Mouse (Mus musculus): ENCODE results near the gene Zc3h14. TPM values are rescaled to one million over a fixed set of nuclear protein-coding genes. Genes with fewer than 3 reads are reported as not detected.

Gene Zc3h14
- polyA plus RNA-seq, 1 experiment from 2014 or later: 95.0 TPM

DNA sequence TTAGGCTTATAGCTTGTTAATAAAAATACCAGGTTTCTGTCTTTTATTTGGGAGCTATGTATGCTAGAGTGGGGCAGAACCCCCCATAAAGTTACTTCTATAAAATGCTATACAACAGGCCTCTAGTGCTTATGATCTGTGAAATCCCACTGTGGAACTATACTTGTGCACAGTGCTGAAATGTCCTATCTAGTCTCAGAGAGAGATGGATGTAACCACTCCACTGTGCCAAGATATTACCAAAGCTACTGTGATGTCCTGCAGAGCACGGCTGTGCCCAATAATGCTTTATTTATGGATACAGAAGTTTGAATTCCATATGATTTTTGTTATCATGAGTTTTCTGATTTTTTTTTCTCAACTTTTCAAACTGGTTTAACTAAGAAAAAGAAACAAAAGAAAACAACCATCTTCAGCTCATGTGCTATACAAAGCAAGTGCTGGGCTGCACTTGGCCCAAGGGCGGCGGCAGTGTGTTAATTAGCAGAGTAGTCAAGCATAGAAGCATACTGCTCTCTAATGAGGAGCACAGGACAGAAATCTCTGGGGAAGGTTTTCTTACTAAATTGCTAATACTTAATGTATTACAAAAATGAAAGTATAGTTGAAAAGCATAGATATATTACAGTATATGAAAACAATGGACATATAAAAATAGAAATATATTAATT lies 57.4 kb downstream of the Zc3h14 start:
- Histone ChIP-seq H3K4me1 (ENCODE audit: control insufficient read depth, insufficient read depth, low read depth, low read length) (no peaks in the 10 kb centered on the region), H3K9ac (ENCODE audit: low read depth, low read length) (no peak overlapping the region), H3K9me3 (ENCODE audit: control insufficient read depth, low read length) (no peaks in the 10 kb centered on the region), H3K36me3 (ENCODE audit: control insufficient read depth, insufficient read depth, low read length) (peaks cover 6% of the 10 kb centered on the region; the same call in 1 of the 2 replicates), H3K4me3 (ENCODE audit: low read length) (no peak overlapping the region), H3K27me3 (replicated peaks; ENCODE audit: control insufficient read depth, insufficient read depth, low read length) (no peaks in the 10 kb centered on the region), H3K27ac (ENCODE audit: low read depth, low read length) (no peak overlapping the region), H3K4me2 (ENCODE audit: low read length) (no peak overlapping the region)
- 65% methylated on average over 3 of the region's 3 CpGs for WGBS
- ATAC-seq: peak; percentile 61; the same call in 1 of the 2 replicates

DNA sequence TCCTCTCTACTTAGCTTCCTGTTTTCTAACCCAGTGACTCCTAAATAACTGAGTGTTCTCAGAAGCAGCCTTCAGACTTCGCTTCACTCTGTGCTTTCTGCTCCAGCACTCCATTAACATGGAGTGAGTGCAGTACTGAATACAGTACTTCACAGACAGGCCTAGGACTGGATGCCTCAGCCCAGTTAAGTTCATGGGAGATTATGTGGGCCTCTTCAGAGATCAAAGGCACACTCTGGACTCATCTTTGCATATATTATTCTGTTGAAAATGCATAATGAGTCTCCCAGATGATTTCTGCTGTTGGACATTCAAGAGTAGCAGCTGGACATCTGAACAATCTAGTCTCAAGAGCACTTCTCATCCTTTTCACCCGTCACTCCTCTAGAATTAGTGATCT lies 74.0 kb downstream of the Zc3h14 start:
- Histone ChIP-seq H3K4me2 (ENCODE audit: low read length) (no peak overlapping the region), H3K4me3 (ENCODE audit: low read length) (no peak overlapping the region), H3K9ac (ENCODE audit: low read depth, low read length) (no peak overlapping the region), H3K27ac (ENCODE audit: low read depth, low read length) (no peak overlapping the region), H3K4me1 (ENCODE audit: control insufficient read depth, insufficient read depth, low read depth, low read length) (no peaks in the 10 kb centered on the region), H3K27me3 (replicated peaks; ENCODE audit: control insufficient read depth, insufficient read depth, low read length) (no peaks in the 10 kb centered on the region), H3K9me3 (ENCODE audit: control insufficient read depth, low read length) (no peaks in the 10 kb centered on the region), H3K36me3 (ENCODE audit: control insufficient read depth, insufficient read depth, low read length) (peaks cover 7% of the 10 kb centered on the region)
- no peak for ATAC-seq
- 72% methylated on average over 2 of the region's 2 CpGs for WGBS

DNA sequence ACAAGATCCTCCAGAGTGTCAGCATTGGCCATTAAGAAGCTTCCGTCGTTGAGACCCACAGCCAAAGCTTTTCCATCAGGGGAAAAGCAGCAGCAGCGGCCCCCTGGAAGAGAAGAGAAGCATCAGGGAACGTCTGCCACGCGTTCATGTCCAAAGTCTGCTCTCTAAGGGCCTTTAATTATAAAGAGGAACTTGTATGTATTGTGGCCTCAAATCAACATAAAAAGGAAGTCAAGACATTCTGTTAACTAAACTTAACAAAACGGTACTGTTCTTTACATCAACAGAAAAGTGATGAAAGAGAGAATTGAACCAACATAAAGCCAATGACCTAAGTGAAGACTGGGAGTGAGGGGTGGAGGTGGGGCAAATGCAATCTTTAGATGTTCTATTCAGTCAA lies 84.4 kb downstream of the Zc3h14 start:
- H3K4me2 ChIP-seq (ENCODE audit: low read length): no peak overlapping the region
- ATAC-seq: no peak
- peaks cover 8% of the 10 kb centered on the region for H3K36me3 ChIP-seq (ENCODE audit: control insufficient read depth, insufficient read depth, low read length)
- H3K27ac ChIP-seq (ENCODE audit: low read depth, low read length): no peak overlapping the region
- H3K4me3 ChIP-seq (ENCODE audit: low read length): no peak overlapping the region
- H3K9ac ChIP-seq (ENCODE audit: low read depth, low read length): no peak overlapping the region
- whole genome bisulfite sequencing: 85% methylated on average over 7 of the region's 7 CpGs
- no peaks in the 10 kb centered on the region for H3K4me1 ChIP-seq (ENCODE audit: control insufficient read depth, insufficient read depth, low read depth, low read length)
- no peaks in the 10 kb centered on the region for H3K27me3 ChIP-seq (replicated peaks; ENCODE audit: control insufficient read depth, insufficient read depth, low read length)
- H3K9me3 ChIP-seq (ENCODE audit: control insufficient read depth, low read length): no peaks in the 10 kb centered on the region

GRCm38 (mm10) chr12:98832929-98833598 lies 86.3 kb downstream of the Zc3h14 start:
- H3K27ac ChIP-seq (ENCODE audit: low read depth, low read length): no peak overlapping the region
- H3K27me3 ChIP-seq (replicated peaks; ENCODE audit: control insufficient read depth, insufficient read depth, low read length): no peaks in the 10 kb centered on the region

GRCm38 (mm10) chr12:98833901-98834300 lies 87.1 kb downstream of the Zc3h14 start:
- WGBS: 87% methylated on average over 1 of the region's 1 CpGs
- no peak for ATAC-seq

More at GRCm38 (mm10) chr12:98832929-98833598, 86.3 kb downstream of the Zc3h14 start:
- no peaks in the 10 kb centered on the region for H3K4me1 ChIP-seq (ENCODE audit: control insufficient read depth, insufficient read depth, low read depth, low read length)
- no peak overlapping the region for H3K9ac ChIP-seq (ENCODE audit: low read depth, low read length)
- no peak overlapping the region for H3K4me2 ChIP-seq (ENCODE audit: low read length)
- ATAC-seq: no peak
- peaks cover 7% of the 10 kb centered on the region; the same call in 1 of the 2 replicates for H3K36me3 ChIP-seq (ENCODE audit: control insufficient read depth, insufficient read depth, low read length)
- 92% methylated on average over 8 of the region's 8 CpGs for WGBS
- no peak overlapping the region for H3K4me3 ChIP-seq (ENCODE audit: low read length)
- H3K9me3 ChIP-seq (ENCODE audit: control insufficient read depth, low read length): no peaks in the 10 kb centered on the region

GRCm38 (mm10) chr12:98834879-98835278 lies 88.1 kb downstream of the Zc3h14 start:
- no peak for ATAC-seq
- peaks cover 4% of the 10 kb centered on the region; the same call in 1 of the 2 replicates for H3K36me3 ChIP-seq (ENCODE audit: control insufficient read depth, insufficient read depth, low read length)
- no peaks in the 10 kb centered on the region for H3K9me3 ChIP-seq (ENCODE audit: control insufficient read depth, low read length)
- no peak overlapping the region for H3K9ac ChIP-seq (ENCODE audit: low read depth, low read length)
- no peak overlapping the region for H3K4me3 ChIP-seq (ENCODE audit: low read length)
- H3K4me2 ChIP-seq (ENCODE audit: low read length): no peak overlapping the region
- WGBS: 93% methylated on average over 2 of the region's 2 CpGs
- no peak overlapping the region for H3K27ac ChIP-seq (ENCODE audit: low read depth, low read length)
- H3K27me3 ChIP-seq (replicated peaks; ENCODE audit: control insufficient read depth, insufficient read depth, low read length): no peaks in the 10 kb centered on the region
- H3K4me1 ChIP-seq (ENCODE audit: control insufficient read depth, insufficient read depth, low read depth, low read length): no peaks in the 10 kb centered on the region

More at GRCm38 (mm10) chr12:98833901-98834300, 87.1 kb downstream of the Zc3h14 start:
- Histone ChIP-seq H3K27ac (ENCODE audit: low read depth, low read length) (no peak overlapping the region), H3K4me3 (ENCODE audit: low read length) (no peak overlapping the region), H3K4me2 (ENCODE audit: low read length) (no peak overlapping the region), H3K36me3 (ENCODE audit: control insufficient read depth, insufficient read depth, low read length) (peaks cover 4% of the 10 kb centered on the region; the same call in 1 of the 2 replicates), H3K27me3 (replicated peaks; ENCODE audit: control insufficient read depth, insufficient read depth, low read length) (no peaks in the 10 kb centered on the region), H3K4me1 (ENCODE audit: control insufficient read depth, insufficient read depth, low read depth, low read length) (no peaks in the 10 kb centered on the region), H3K9ac (ENCODE audit: low read depth, low read length) (no peak overlapping the region), H3K9me3 (ENCODE audit: control insufficient read depth, low read length) (no peaks in the 10 kb centered on the region)

GRCm38 (mm10) chr12:98835466-98835865 lies 88.7 kb downstream of the Zc3h14 start:
- Histone ChIP-seq H3K36me3 (ENCODE audit: control insufficient read depth, insufficient read depth, low read length) (peaks cover 4% of the 10 kb centered on the region; the same call in 1 of the 2 replicates), H3K4me2 (ENCODE audit: low read length) (no peak overlapping the region), H3K9ac (ENCODE audit: low read depth, low read length) (no peak overlapping the region), H3K4me3 (ENCODE audit: low read length) (no peak overlapping the region), H3K9me3 (ENCODE audit: control insufficient read depth, low read length) (no peaks in the 10 kb centered on the region), H3K27me3 (replicated peaks; ENCODE audit: control insufficient read depth, insufficient read depth, low read length) (no peaks in the 10 kb centered on the region), H3K4me1 (ENCODE audit: control insufficient read depth, insufficient read depth, low read depth, low read length) (no peaks in the 10 kb centered on the region), H3K27ac (ENCODE audit: low read depth, low read length) (no peak overlapping the region)
- no peak for ATAC-seq
- WGBS: 95% methylated on average over 2 of the region's 2 CpGs

Other genes with a start within 250 kb of the Zc3h14 start
- 33.9 and 35.0 TPM in 2 replicates for gene Kcnk10, start 168.7 kb upstream of the Zc3h14 start, polyA plus RNA-seq (2015; fragmentation: Nextera tagmentation; extraction: Ambion mirVana)
- gene Spata7, start 118.8 kb upstream of the Zc3h14 start, polyA plus RNA-seq (2015; fragmentation: Nextera tagmentation; extraction: Ambion mirVana): 30.9 and 35.9 TPM in 2 replicates
- gene Ptpn21, start 9.6 kb upstream of the Zc3h14 start, polyA plus RNA-seq (2015; fragmentation: Nextera tagmentation; extraction: Ambion mirVana): 3.4 and 3.7 TPM in 2 replicates
- 18.6 and 19.5 TPM in 2 replicates for gene Eml5, start 154.5 kb downstream of the Zc3h14 start, polyA plus RNA-seq (2015; fragmentation: Nextera tagmentation; extraction: Ambion mirVana)
- 32.2 and 34.9 TPM in 2 replicates for gene Ttc8, start 173.6 kb downstream of the Zc3h14 start, polyA plus RNA-seq (2015; fragmentation: Nextera tagmentation; extraction: Ambion mirVana)

Data from hindbrain, embryonic 16.5 days (tissue).